Mouse (Mus musculus) ES-E14 (cell line): ENCODE results near the gene Samm50. TPM values are rescaled to one million over a fixed set of nuclear protein-coding genes. Genes with fewer than 3 reads are reported as not detected.

Experiments
- DNase-seq: peaks from one replicate; pipeline ENCODE4 v3.0.0-alpha.2; 2013; ENCODE audit warnings: low read depth, low spot score
- H3K27ac ChIP-seq: 2 replicates; pipeline ENCODE4 v1.5.1; 2012; ENCODE audit warnings: low read depth, mild to moderate bottlenecking, low read length, moderate library complexity, mixed read lengths; ENCODE audit not compliant: poor library complexity, insufficient read depth, severe bottlenecking
- H3K36me3 ChIP-seq: 2 replicates; pipeline ENCODE4 v1.6.1; 2012; ENCODE audit warnings: mild to moderate bottlenecking, low read length, moderate library complexity, mixed read lengths; ENCODE audit not compliant: control insufficient read depth, poor library complexity, insufficient read depth, severe bottlenecking
- H3K4me1 ChIP-seq, 2 experiments: fragments of 150-350 bp in 1 of 2; sonication (generic) in 1 of 2; 2 replicates each; pipeline ENCODE4 v1.6.1; 2012; ENCODE audit warnings: low read length in 2 of 2, mild to moderate bottlenecking in 1 of 2, mixed read lengths in 1 of 2; ENCODE audit not compliant: control insufficient read depth in 2 of 2, insufficient read depth in 2 of 2, poor library complexity in 1 of 2
- H3K4me3 ChIP-seq, 2 experiments: fragments of 150-350 bp in 1 of 2; sonication (generic) in 1 of 2; 2 replicates each; pipeline ENCODE4 v1.5.1; 2012; ENCODE audit warnings: low read length in 2 of 2, low read depth in 1 of 2, mild to moderate bottlenecking in 1 of 2, mixed read lengths in 1 of 2; ENCODE audit not compliant: insufficient read depth in 1 of 2, poor library complexity in 1 of 2, severe bottlenecking in 1 of 2
- H3K9ac ChIP-seq: 2 replicates; pipeline ENCODE4 v1.6.1; 2012; ENCODE audit warnings: low read depth, mild to moderate bottlenecking, low read length, mixed read lengths; ENCODE audit not compliant: poor library complexity, insufficient read depth, severe bottlenecking
- H3K9me3 ChIP-seq: fragments of 150-350 bp; sonication (generic); 2 replicates; pipeline ENCODE4 v1.6.1; 2012; ENCODE audit warnings: low read depth, mild to moderate bottlenecking, low read length; ENCODE audit not compliant: control insufficient read depth, insufficient read depth
- CHD2 ChIP-seq: IDR thresholded peaks from 2 replicates; pipeline ENCODE4 v1.6.1; 2014; ENCODE audit warnings: mild to moderate bottlenecking, low read depth, low read length, inconsistent platforms
- HCFC1 ChIP-seq: IDR thresholded peaks from 2 replicates; pipeline ENCODE4 v1.6.1; 2012; ENCODE audit warnings: low read length, inconsistent platforms, borderline replicate concordance; ENCODE audit not compliant: insufficient read depth
- MAFK ChIP-seq: IDR thresholded peaks from 2 replicates; pipeline ENCODE4 v1.6.1; 2014; ENCODE audit warnings: mild to moderate bottlenecking, low read depth, low read length, inconsistent platforms; ENCODE audit not compliant: insufficient read depth
- ZC3H11A ChIP-seq: IDR thresholded peaks from 2 replicates; pipeline ENCODE4 v1.6.1; 2012; ENCODE audit warnings: low read depth, mild to moderate bottlenecking, inconsistent platforms, low read length, borderline replicate concordance
- ZNF384 ChIP-seq: IDR thresholded peaks from 2 replicates; pipeline ENCODE4 v1.6.1; 2012; ENCODE audit warnings: low read depth, low read length, inconsistent platforms
- in situ Hi-C, 2 experiments: fragments of 600-800 bp; cut with MboI; formaldehyde crosslinking; loops; one replicate each; pipeline ENCODE4 v1.15.1; 2025; ENCODE audit warnings: low sequenced_read_pairs in 2 of 2, inconsistent platforms in 1 of 2; ENCODE audit not compliant: unreplicated experiment in 2 of 2
- total RNA-seq: library from RNA; depleted of rRNA; stranded (reverse); fragments of 300-350 nt; gene quantifications from 2 replicates; pipeline ENCODE4 v1.2.3, GENCODE M21; 2012

Samm50 gene
- total RNA-seq, 1 experiment = 107 TPM

- no peak overlapping the region for H3K27ac ChIP-seq
- no peak for DNase-seq
- no peak overlapping the region for H3K4me3 ChIP-seq
- no peak overlapping the region for H3K9ac ChIP-seq
- peaks cover 0 to 6% of the 10 kb centered on the region in 2 experiments; a peak in 3 of 4 replicates for H3K4me1 ChIP-seq
- in situ Hi-C loops = no loop called here
- no peaks in the 10 kb centered on the region for H3K9me3 ChIP-seq
- TF ChIP-seq ZNF384 (no peak), MAFK (no peak), CHD2 (no peak), HCFC1 (no peak), ZC3H11A (no peak)
- no peaks in the 10 kb centered on the region for H3K36me3 ChIP-seq
Measured at GRCm38 (mm10) chr15:84221539-84221938, 29.5 kb downstream of the Samm50 start.

GRCm38 (mm10) chr15:84223423-84223822 lies 31.4 kb downstream of the Samm50 start:
- in situ Hi-C loops = no loop called here
- Histone ChIP-seq H3K4me1 (no peaks in the 10 kb centered on the region; a peak in 1 of 4 replicates), H3K9ac (no peak overlapping the region), H3K27ac (no peak overlapping the region), H3K9me3 (no peaks in the 10 kb centered on the region), H3K36me3 (no peaks in the 10 kb centered on the region), H3K4me3 (no peak overlapping the region)
- no peak for TF ChIP-seq MAFK
- DNase-seq = no peak

- in situ Hi-C loops = no loop called here
- Histone ChIP-seq H3K4me1 (no peaks in the 10 kb centered on the region; a peak in 1 of 4 replicates), H3K9ac (no peak overlapping the region), H3K4me3 (no peak overlapping the region), H3K9me3 (no peaks in the 10 kb centered on the region), H3K27ac (no peak overlapping the region), H3K36me3 (no peaks in the 10 kb centered on the region)
- no peak for DNase-seq
- TF ChIP-seq CHD2 (no peak), HCFC1 (no peak), ZNF384 (no peak)
Measured at GRCm38 (mm10) chr15:84224779-84225178, 32.7 kb downstream of the Samm50 start.

- Histone ChIP-seq H3K36me3 (no peaks in the 10 kb centered on the region), H3K4me1 (peaks cover 0 to 6% of the 10 kb centered on the region in 2 experiments; a peak in 1 of 4 replicates), H3K4me3 (no peak overlapping the region), H3K27ac (no peak overlapping the region), H3K9me3 (no peaks in the 10 kb centered on the region), H3K9ac (no peak overlapping the region)
- DNase-seq = no peak
- in situ Hi-C loops = no loop called here
- TF ChIP-seq ZNF384 (no peak), MAFK (no peak), ZC3H11A (no peak), HCFC1 (no peak)
Measured at GRCm38 (mm10) chr15:84226918-84227317, 34.9 kb downstream of the Samm50 start.

- Histone ChIP-seq H3K4me3 (no peak overlapping the region), H3K4me1 (peaks cover 6 to 14% of the 10 kb centered on the region in 2 experiments; a peak in 3 of 4 replicates), H3K9ac (no peak overlapping the region), H3K9me3 (no peaks in the 10 kb centered on the region), H3K27ac (no peak overlapping the region), H3K36me3 (no peaks in the 10 kb centered on the region)
- in situ Hi-C loops = no loop called here
- no peak for DNase-seq
- TF ChIP-seq ZC3H11A = no peak
- TF ChIP-seq ZNF384 = no peak
- TF ChIP-seq MAFK = no peak
- no peak for TF ChIP-seq HCFC1
- TF ChIP-seq CHD2 = no peak
Measured at GRCm38 (mm10) chr15:84230661-84231060, 38.6 kb downstream of the Samm50 start.
